Mouse (Mus musculus) ES-Bruce4 (cell line): ENCODE results near the gene Chka. TPM values are rescaled to one million over a fixed set of nuclear protein-coding genes. Genes with fewer than 3 reads are reported as not detected.

Source experiments
- H3K27ac ChIP-seq: 2 replicates; pipeline ENCODE4 v1.5.1; 2012; ENCODE audit warnings: low read length, inconsistent platforms; ENCODE audit not compliant: insufficient read depth
- H3K27me3 ChIP-seq: 2 replicates; pipeline ENCODE4 v1.6.1; 2012; ENCODE audit warnings: mild to moderate bottlenecking, low read length, inconsistent platforms; ENCODE audit not compliant: control insufficient read depth, poor library complexity, insufficient read depth, severe bottlenecking
- H3K36me3 ChIP-seq: 2 replicates; pipeline ENCODE4 v1.6.1; 2012; ENCODE audit warnings: inconsistent platforms, mild to moderate bottlenecking, low read length, moderate library complexity; ENCODE audit not compliant: control insufficient read depth, poor library complexity, insufficient read depth, severe bottlenecking
- H3K4me1 ChIP-seq: one replicate; pipeline ENCODE4 v1.8.1; 2011; ENCODE audit warnings: low read length; ENCODE audit not compliant: control insufficient read depth, insufficient read depth
- H3K4me3 ChIP-seq: 2 replicates; pipeline ENCODE4 v1.5.1; 2011; ENCODE audit warnings: low read depth, mild to moderate bottlenecking, low read length
- H3K9ac ChIP-seq: 2 replicates; pipeline ENCODE4 v1.6.1; 2012; ENCODE audit warnings: low read depth, mild to moderate bottlenecking, inconsistent platforms; ENCODE audit not compliant: poor library complexity, severe bottlenecking
- H3K9me3 ChIP-seq: replicated peaks from 2 replicates; pipeline ENCODE4 v1.6.1; 2012; ENCODE audit warnings: mild to moderate bottlenecking, low read length, inconsistent platforms; ENCODE audit not compliant: control insufficient read depth, poor library complexity, insufficient read depth, severe bottlenecking
- CTCF ChIP-seq: IDR thresholded peaks from one replicate; pipeline ENCODE4 v1.8.1; 2011; ENCODE audit warnings: low read depth, low read length
- EP300 ChIP-seq: IDR thresholded peaks from 2 replicates; pipeline ENCODE4 v1.6.1; 2011; ENCODE audit warnings: low read depth, low read length; ENCODE audit not compliant: insufficient read depth
- POLR2A ChIP-seq: IDR thresholded peaks from one replicate; pipeline ENCODE4 v1.8.1; 2011; ENCODE audit warnings: low read length; ENCODE audit not compliant: insufficient read depth
- polyA plus RNA-seq: library from polyadenylated mRNA; stranded (reverse); fragments of >200 nt; gene quantifications from 2 replicates; pipeline ENCODE4 v1.2.4, GENCODE M21; 2011; ENCODE audit warnings: low read depth; ENCODE audit not compliant: missing spikeins, insufficient read depth, insufficient read length

Chka gene
- polyA plus RNA-seq, 1 experiment: 148 TPM

DNA sequence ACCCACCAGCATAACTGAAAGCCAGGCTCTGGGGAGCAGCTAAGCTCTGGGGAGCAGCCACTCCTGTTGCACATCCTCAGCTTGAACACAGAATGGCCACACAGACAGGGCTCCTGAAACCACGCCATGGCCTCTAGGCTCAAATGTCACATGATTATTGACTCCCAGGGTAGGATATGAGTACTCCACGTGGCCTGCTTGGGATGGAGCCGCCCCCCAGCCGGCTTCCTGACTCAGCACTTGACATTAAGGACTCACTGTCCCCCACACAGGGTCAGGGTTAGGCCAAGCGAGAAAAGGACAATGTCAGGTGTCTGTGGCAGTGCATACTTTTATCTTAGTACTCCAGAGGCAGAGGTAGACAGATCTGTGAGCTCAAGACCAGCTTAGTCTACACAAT is 58.6 kb downstream of the Chka start:
- Histone ChIP-seq H3K36me3 (no peaks in the 10 kb centered on the region), H3K9ac (no peak overlapping the region), H3K4me3 (no peak overlapping the region), H3K27me3 (no peaks in the 10 kb centered on the region), H3K9me3 (no peaks in the 10 kb centered on the region), H3K27ac (no peak overlapping the region), H3K4me1 (peaks cover 5% of the 10 kb centered on the region)
- TF ChIP-seq CTCF (no peak), POLR2A (no peak), EP300 (no peak)

GRCm38 (mm10) chr19:3912337-3913204 is 61.0 kb downstream of the Chka start, which contains the start of gene Ndufs8:
Gene Ndufs8, minus strand, starts transcription at chr19:3912774.
- H3K9ac ChIP-seq: peak within 1 kb of the TSS; percentile 90
- peak; percentile 71 for TF ChIP-seq CTCF
- no peak for TF ChIP-seq EP300
- peak; percentile 64 for TF ChIP-seq POLR2A
- H3K4me1 ChIP-seq: no peaks in the 10 kb centered on the region
- H3K36me3 ChIP-seq: no peaks in the 10 kb centered on the region
- H3K9me3 ChIP-seq: no peaks in the 10 kb centered on the region
- H3K27me3 ChIP-seq: no peaks in the 10 kb centered on the region
- peak within 1 kb of the TSS; percentile 99 for H3K4me3 ChIP-seq
- peak within 1 kb of the TSS; percentile 67; the same call in 1 of the 2 replicates for H3K27ac ChIP-seq

- Histone ChIP-seq H3K9me3 (no peaks in the 10 kb centered on the region), H3K36me3 (no peaks in the 10 kb centered on the region), H3K27me3 (no peaks in the 10 kb centered on the region), H3K27ac (0 out of 2 replicates have a peak overlapping the region, but pooled peaks have one; percentile 67), H3K4me3 (peak overlapping the region; percentile 99), H3K9ac (peak overlapping the region; percentile 90), H3K4me1 (no peaks in the 10 kb centered on the region)
- no peak for TF ChIP-seq EP300
- TF ChIP-seq POLR2A: no peak
- TF ChIP-seq CTCF: no peak
Observed at GRCm38 (mm10) chr19:3913692-3914091, 62.1 kb downstream of the Chka start.

- Histone ChIP-seq H3K27me3 (no peaks in the 10 kb centered on the region), H3K4me1 (no peaks in the 10 kb centered on the region), H3K4me3 (no peak overlapping the region), H3K27ac (no peak overlapping the region), H3K9me3 (no peaks in the 10 kb centered on the region), H3K36me3 (no peaks in the 10 kb centered on the region), H3K9ac (no peak overlapping the region)
- no peak for TF ChIP-seq EP300
Observed at GRCm38 (mm10) chr19:3914535-3914934, 63.0 kb downstream of the Chka start.

GRCm38 (mm10) chr19:3916727-3917126 is 65.2 kb downstream of the Chka start:
- no peaks in the 10 kb centered on the region for H3K36me3 ChIP-seq
- H3K27ac ChIP-seq: no peak overlapping the region
- no peak for TF ChIP-seq CTCF
- TF ChIP-seq POLR2A: no peak
- TF ChIP-seq EP300: no peak
- no peaks in the 10 kb centered on the region for H3K4me1 ChIP-seq
- H3K9me3 ChIP-seq: no peaks in the 10 kb centered on the region
- H3K27me3 ChIP-seq: no peaks in the 10 kb centered on the region
- H3K9ac ChIP-seq: no peak overlapping the region
- H3K4me3 ChIP-seq: no peak overlapping the region

DNA sequence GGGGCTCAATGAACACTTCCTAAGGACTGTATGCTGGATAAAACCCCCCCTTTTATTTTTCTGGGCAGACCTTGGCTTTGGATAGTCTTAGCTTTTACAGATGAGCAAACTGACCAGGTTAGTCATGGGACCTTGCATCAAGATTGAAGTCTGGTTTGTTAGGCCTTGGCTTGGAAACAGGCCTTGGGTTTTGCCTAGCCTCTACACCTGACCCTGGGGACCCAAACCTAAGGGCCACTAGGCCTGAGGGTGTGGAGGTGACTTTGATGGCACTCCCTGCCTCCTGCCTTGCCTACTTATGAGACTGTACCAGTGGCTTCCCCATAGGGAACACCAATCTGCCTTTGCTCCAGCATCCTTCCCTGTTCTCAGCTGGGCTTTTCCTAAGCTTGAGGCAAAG is 68.4 kb downstream of the Chka start:
- H3K4me1 ChIP-seq: peaks cover 6% of the 10 kb centered on the region
- H3K27me3 ChIP-seq: no peaks in the 10 kb centered on the region
- no peak overlapping the region for H3K9ac ChIP-seq
- H3K27ac ChIP-seq: no peak overlapping the region
- no peak overlapping the region for H3K4me3 ChIP-seq
- no peaks in the 10 kb centered on the region for H3K9me3 ChIP-seq
- TF ChIP-seq EP300 (no peak), CTCF (no peak), POLR2A (no peak)
- H3K36me3 ChIP-seq: no peaks in the 10 kb centered on the region
